Mouse (Mus musculus): ENCODE results near the gene D17H6S53E.
A peak's percentile ranks its signal among the peaks of the same experiment; 100 is the strongest.

The D17H6S53E gene

GRCm38 (mm10) chr17:35163326-35164081 is 37.3 kb downstream of the D17H6S53E start:
- no peak for DNase-seq

DNA sequence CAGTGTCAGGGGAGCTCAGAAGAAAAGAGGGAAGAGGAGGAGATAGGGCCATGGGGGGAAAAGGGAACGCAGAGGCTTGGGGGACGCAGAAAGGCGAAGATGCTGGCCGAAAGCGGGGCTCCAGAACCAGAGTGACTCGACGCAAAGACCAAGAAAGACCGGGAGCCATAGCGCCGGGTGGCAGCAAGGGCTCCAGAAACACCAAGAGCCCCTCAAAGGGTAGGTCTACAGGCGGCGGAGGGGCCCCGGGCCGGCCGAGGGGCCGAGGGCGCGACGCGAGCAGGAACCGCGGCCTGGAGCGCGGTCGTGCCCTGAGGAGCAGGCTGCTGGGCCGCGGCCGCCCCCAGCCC is 38.0 kb downstream of the D17H6S53E start:
- DNase-seq = no peak

DNA sequence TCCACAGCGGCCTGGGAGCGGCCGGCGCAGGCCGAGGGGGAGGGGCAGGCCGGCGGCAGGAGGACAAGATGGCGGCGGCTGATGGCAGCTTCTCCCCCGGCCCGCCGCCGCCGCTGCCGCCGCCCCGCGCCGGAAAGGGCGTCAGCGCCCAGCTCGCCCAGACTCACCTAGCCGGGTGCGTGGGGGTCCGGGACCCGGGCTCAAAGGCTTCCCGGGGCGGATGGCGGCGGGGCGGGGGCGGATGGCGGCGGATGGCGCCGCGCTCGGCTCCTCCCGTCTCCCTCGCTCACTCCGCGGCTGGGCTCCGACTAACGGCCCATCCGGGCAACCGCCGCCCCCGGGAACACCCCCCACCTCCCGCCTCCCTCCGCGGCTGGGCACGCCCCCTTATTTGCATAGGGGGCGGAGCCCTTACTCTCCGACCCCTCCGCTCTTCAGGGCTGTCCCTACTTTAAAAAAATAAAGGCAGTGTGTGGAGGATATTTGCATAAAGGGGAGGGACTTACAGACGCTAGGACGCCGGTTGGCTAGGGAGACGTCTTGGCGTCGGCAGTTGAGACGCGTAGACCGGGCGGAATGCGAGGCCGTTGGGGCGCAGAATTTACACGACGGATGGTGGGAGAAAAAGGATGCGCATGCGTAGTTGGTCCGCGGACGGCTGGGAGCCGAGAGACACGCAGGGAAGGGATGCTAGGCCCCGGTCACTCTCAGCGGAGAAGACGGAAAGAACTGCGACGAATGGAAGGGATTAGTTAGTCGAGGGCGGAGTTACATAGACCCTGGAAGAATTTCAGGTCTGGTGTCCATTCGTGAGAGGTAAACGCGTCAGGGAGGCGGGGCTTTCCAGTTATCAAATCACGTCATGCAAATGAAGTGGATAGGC is 38.6 kb downstream of the D17H6S53E start, which contains the start of gene Prrc2a:
Gene Prrc2a (minus strand): TSS at position 330 of the 883 bp plus-strand sequence.
- peak; percentile 98 to 99 for DNase-seq

DNA sequence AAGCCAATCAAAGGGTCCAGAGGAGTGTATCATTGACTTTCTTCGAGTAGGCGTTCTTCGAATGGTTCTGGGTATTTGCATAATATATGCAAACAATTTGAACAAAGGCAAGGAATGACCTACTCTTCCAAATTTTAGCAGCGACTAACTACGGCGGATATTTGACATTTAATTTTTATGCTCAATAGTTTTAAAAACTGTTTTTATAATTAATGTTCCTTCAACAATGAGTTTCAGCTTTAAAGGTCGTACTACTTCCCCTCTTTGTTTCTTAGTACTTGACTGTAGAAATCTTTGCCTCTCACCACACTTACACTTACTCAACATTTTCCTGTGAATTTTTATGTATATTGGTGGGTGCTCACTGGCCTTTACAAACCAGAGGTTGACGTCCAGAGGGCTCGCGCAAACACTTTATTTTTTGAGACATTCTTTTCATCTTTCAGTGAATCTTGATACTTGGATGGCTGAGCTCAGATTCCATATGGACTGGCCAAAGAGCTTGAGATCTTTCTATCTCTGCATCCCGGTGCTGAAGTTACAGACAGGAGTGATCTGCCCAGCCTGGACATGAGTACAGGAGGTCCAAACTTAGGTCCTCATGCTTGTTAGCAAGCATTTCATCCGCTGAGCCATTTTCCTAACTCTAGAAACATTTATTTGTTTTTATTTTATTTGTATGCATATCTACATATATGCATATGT is 39.4 kb downstream of the D17H6S53E start:
- DNase-seq = no peak

DNA sequence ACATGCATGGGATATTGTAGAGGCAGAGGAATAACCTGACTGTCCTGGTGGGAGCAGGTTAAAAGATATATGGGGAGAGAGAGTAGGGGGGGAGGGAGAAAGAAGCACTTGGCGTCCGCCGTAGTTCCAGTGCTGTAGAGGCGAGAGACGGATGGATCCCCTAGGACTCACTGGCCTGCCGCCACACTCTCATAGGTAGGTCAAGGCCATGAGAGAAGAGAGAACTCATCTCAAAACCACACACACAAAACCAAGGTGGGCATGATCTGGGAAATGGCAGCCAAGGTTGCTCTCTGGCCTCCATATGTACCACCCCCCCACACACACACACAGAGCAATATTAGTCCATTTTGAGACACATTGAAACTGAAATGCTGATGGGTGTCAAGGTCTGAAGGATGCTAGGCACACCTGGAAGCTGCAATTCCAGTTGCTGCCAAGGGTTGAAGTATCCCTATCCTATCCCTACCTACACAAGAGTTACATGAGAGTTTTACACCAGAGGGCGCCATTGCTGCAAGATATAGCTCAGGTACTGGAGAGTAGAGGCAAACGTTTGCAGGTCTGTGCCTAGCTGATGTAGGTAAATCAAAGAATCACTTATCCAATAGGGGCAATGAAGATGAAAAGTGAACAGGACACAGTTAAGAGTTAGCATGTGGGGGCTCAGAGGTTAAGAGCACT is 40.3 kb downstream of the D17H6S53E start:
- DNase-seq = peak; percentile 63 to 82

DNA sequence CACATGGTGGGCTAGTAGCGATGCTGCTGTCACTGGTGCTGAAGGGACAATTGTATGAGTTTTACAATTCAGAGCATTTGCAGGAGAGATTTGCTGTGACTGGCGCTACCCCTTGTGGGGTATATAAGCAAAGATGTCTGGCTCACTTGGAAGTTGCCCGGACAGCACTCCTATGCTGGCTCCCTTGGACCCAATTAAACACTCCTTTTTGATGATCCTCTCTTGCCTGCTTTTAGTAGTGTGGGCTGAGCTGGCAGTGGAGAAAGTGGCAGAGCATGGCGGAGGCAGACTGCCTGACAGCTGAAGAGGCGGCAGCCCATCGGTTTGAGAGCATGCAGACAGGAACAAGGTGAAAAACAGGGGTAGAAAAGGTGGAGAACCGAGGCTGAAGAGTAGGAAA is 41.6 kb downstream of the D17H6S53E start:
- DNase-seq = no peak

- DNase-seq = no peak
Measured at GRCm38 (mm10) chr17:35168541-35169207, 42.5 kb downstream of the D17H6S53E start.

- no peak for DNase-seq
Measured at GRCm38 (mm10) chr17:35172445-35173234, 46.5 kb downstream of the D17H6S53E start.

GRCm38 (mm10) chr17:35173329-35173728 is 47.2 kb downstream of the D17H6S53E start:
- no peak for DNase-seq

GRCm38 (mm10) chr17:35174201-35174977 is 48.2 kb downstream of the D17H6S53E start:
- DNase-seq = no peak

DNA sequence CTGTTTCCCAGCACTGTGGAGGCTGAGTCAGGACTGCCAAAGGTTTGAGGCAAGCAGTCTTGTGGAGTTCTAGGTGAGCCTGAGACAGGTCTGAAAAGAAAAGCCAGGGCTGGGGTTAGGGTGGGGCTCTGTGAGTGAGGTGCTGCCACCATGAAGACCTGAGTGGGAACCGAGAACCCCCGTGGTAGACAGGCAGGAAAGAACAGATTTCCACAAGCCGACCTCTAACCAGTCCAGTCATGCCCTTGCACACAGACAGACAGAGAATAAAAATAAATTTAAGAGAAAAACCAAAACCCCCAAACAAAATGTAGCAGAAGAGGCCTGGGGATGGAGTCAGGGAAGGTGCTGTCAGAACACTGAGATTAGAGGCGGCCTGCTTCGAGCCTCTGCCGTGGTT is 49.2 kb downstream of the D17H6S53E start:
- no peak for DNase-seq

DNA sequence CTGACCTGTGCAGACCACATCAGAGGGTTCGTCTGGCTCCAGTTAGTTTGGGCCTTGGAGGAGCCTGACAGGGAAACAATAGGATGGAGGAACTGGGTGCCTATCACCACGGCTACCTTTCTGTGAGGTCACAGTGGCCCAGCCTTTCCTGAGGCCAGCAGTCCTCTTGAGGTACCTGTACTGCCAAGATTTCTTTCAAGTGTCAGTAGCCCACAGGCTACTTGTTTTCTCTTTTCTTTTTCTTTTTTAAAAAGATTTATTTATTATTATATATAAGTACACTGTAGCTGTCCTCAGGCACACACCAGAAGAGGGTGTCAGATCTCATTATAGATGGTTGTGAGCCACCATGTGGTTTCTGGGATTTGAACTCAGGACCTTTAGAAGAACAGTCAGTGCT is 49.8 kb downstream of the D17H6S53E start, which contains the start of gene Aif1:
Gene Aif1 (minus strand): TSS at position 101 of the 400 bp plus-strand sequence.
- DNase-seq = no peak
